Mouse (Mus musculus): ENCODE results near the gene Spen. TPM values are rescaled to one million over a fixed set of nuclear protein-coding genes. Genes with fewer than 3 reads are reported as not detected.

The Spen gene
- total and polyA plus RNA-seq, 2 experiments from 2014 or later: 13.0 to 17.4 TPM

DNA sequence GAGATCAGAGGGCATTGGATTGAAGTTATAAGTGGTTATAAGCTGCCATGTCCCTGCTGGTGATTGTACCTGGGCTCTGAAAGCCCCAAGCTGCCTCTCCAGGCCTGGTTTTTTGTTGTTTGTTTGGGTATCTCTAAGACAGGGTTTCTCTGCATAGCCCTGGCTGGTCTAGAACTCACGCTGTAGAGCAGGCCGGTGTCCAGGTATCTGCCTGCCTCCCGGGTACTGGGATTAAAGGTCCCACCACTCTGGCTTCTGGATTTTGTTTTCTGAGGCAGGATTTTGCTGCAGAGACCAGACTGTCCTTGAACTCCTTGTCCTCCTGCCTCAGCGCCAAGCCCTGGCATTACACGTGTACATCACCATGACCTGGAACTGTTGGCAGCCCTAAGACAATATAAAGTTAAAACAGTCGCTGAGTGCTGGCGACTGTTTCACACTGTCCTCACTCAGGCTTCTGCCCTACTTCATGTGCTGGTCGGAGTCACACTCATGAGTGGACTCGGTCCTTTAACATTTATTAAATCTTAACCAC is 86.4 kb downstream of the Spen start:
- Histone ChIP-seq H3K4me1 (ENCODE audit: insufficient read depth, low read length) (no peaks in the 10 kb centered on the region), H3K4me3 (ENCODE audit: low read length) (no peak overlapping the region), H3K27ac (no peak overlapping the region), H3K9ac (replicated peaks; ENCODE audit: low read length) (no peak overlapping the region), H3K36me3 (ENCODE audit: insufficient read depth, low read length) (peaks cover 19% of the 10 kb centered on the region), H3K4me2 (ENCODE audit: low read depth, low read length) (no peak overlapping the region), H3K27me3 (ENCODE audit: insufficient read depth, low read length) (no peaks in the 10 kb centered on the region), H3K9me3 (ENCODE audit: low read length) (no peaks in the 10 kb centered on the region)
- 91% methylated on average over 9 of the region's 9 CpGs for WGBS
- ATAC-seq (no peak), DNase-seq (ENCODE audit: low spot score) (no peak)
- no peak for TF ChIP-seq CTCF (IDR thresholded peaks at IDR 0.05; ENCODE audit: low read depth)

GRCm38 (mm10) chr4:141451251-141451650 is 87.1 kb downstream of the Spen start:
- Histone ChIP-seq H3K4me2 (ENCODE audit: low read depth, low read length) (no peak overlapping the region), H3K4me1 (ENCODE audit: insufficient read depth, low read length) (no peaks in the 10 kb centered on the region), H3K9ac (replicated peaks; ENCODE audit: low read length) (no peak overlapping the region), H3K27me3 (ENCODE audit: insufficient read depth, low read length) (no peaks in the 10 kb centered on the region), H3K27ac (no peak overlapping the region), H3K4me3 (ENCODE audit: low read length) (no peak overlapping the region), H3K36me3 (ENCODE audit: insufficient read depth, low read length) (peaks cover 19% of the 10 kb centered on the region), H3K9me3 (ENCODE audit: low read length) (no peaks in the 10 kb centered on the region)
- no peak for DNase-seq (ENCODE audit: low spot score)
- WGBS: 87% methylated on average over 2 of the region's 2 CpGs
- no peak for ATAC-seq
- TF ChIP-seq CTCF (IDR thresholded peaks at IDR 0.05; ENCODE audit: low read depth): no peak

DNA sequence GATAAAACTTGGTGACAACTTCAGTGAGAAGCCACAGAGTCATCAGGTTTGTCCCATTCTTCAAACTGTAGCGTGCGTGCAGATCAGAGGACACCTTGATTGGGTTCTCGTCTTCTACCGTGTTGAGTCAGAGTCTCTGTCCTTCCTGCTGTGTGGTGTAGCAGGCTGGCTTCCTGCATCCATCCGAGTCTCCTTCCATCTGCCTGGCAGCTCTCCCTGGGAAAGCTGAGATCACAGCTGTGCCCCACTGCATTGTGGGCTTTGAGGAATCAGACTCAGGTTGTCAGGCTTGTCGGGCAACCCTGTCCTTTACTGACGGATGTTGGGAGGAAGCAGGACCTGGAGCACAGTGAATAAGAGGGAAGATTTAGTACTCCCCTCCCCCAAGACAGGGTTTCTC is 92.2 kb downstream of the Spen start:
- 64% methylated on average over 7 of the region's 7 CpGs for WGBS
- TF ChIP-seq CTCF (IDR thresholded peaks at IDR 0.05; ENCODE audit: low read depth): no peak
- Histone ChIP-seq H3K27me3 (ENCODE audit: insufficient read depth, low read length) (no peaks in the 10 kb centered on the region), H3K9ac (replicated peaks; ENCODE audit: low read length) (no peak overlapping the region), H3K27ac (no peak overlapping the region), H3K36me3 (ENCODE audit: insufficient read depth, low read length) (peaks cover 15% of the 10 kb centered on the region), H3K4me2 (ENCODE audit: low read depth, low read length) (no peak overlapping the region), H3K4me3 (ENCODE audit: low read length) (no peak overlapping the region), H3K4me1 (ENCODE audit: insufficient read depth, low read length) (peaks cover 5% of the 10 kb centered on the region; the same call in 1 of the 2 replicates), H3K9me3 (ENCODE audit: low read length) (no peaks in the 10 kb centered on the region)
- ATAC-seq (no peak), DNase-seq (ENCODE audit: low spot score) (no peak)

GRCm38 (mm10) chr4:141445328-141445720 is 93.1 kb downstream of the Spen start:
- Histone ChIP-seq H3K4me2 (ENCODE audit: low read depth, low read length) (peak overlapping the region; percentile 84), H3K9ac (replicated peaks; ENCODE audit: low read length) (peak overlapping the region; percentile 97), H3K27me3 (ENCODE audit: insufficient read depth, low read length) (no peaks in the 10 kb centered on the region), H3K4me1 (ENCODE audit: insufficient read depth, low read length) (peaks cover 5% of the 10 kb centered on the region; the same call in 1 of the 2 replicates), H3K4me3 (ENCODE audit: low read length) (peak overlapping the region; percentile 100), H3K27ac (peak overlapping the region; percentile 82), H3K36me3 (ENCODE audit: insufficient read depth, low read length) (peaks cover 15% of the 10 kb centered on the region), H3K9me3 (ENCODE audit: low read length) (no peaks in the 10 kb centered on the region)
- WGBS: 15% methylated on average over 14 of the region's 14 CpGs
- ATAC-seq: no peak
- DNase-seq (ENCODE audit: low spot score): no peak
- no peak for TF ChIP-seq CTCF (IDR thresholded peaks at IDR 0.05; ENCODE audit: low read depth)

DNA sequence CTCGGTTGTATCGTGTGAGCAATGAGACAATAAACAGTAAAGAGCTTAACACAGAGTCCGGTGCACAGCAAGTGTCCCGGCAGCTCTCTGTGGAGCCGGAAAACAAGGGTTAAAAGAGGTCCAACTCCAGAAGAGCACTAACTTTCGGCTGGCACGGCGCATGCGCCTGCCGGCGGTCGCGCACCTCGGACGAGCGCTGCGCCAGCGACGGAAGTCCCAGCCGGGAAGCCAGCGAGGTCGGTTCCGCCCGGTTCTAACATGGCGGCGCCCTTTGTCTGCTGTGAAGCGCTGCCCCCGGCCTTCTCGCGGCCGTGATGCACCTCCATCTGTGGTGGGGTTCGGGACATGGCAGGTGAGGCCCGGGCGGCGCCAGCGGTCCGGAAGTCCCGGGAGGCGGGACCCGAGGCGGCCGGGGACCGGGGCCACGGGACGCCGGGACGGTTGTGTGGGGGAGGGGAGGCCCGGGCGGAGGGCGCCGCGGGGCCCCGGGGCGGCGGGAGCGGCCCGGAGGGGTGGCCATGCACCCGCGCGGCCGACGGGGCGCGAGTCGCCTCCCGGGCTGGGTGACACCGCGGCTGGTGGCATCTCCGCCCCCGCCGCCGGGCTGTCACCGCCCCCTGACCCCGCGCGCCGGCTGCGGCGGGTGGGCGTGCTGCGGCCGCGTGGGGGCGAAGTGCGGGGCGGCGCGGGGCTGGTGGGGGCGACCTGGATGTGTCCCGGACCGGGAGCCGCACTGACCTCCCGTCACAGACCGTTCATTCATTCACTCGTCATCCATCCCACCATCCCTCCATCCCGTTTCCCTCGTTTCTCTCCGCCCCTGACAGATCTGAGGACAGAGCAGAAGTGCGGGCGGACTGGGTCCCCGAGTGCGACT is 93.7 kb downstream of the Spen start, which contains the start of gene Zbtb17:
Gene Zbtb17 (plus strand): TSS at position 204 of the 877 bp plus-strand sequence.
- Histone ChIP-seq H3K27ac (peak within 1 kb of the TSS; percentile 82), H3K9me3 (ENCODE audit: low read length) (no peaks in the 10 kb centered on the region), H3K36me3 (ENCODE audit: insufficient read depth, low read length) (peaks cover 15% of the 10 kb centered on the region), H3K4me2 (ENCODE audit: low read depth, low read length) (peak within 1 kb of the TSS; percentile 84), H3K4me1 (ENCODE audit: insufficient read depth, low read length) (peaks cover 5% of the 10 kb centered on the region; the same call in 1 of the 2 replicates), H3K4me3 (ENCODE audit: low read length) (peak within 1 kb of the TSS; percentile 100), H3K9ac (replicated peaks; ENCODE audit: low read length) (peak within 1 kb of the TSS; percentile 97), H3K27me3 (ENCODE audit: insufficient read depth, low read length) (no peaks in the 10 kb centered on the region)
- no peak for TF ChIP-seq CTCF (IDR thresholded peaks at IDR 0.05; ENCODE audit: low read depth)
- DNase-seq (ENCODE audit: low spot score) (peak; percentile 96), ATAC-seq (peak; percentile 90)
- 1% methylated on average over 84 of the region's 102 CpGs for WGBS

DNA sequence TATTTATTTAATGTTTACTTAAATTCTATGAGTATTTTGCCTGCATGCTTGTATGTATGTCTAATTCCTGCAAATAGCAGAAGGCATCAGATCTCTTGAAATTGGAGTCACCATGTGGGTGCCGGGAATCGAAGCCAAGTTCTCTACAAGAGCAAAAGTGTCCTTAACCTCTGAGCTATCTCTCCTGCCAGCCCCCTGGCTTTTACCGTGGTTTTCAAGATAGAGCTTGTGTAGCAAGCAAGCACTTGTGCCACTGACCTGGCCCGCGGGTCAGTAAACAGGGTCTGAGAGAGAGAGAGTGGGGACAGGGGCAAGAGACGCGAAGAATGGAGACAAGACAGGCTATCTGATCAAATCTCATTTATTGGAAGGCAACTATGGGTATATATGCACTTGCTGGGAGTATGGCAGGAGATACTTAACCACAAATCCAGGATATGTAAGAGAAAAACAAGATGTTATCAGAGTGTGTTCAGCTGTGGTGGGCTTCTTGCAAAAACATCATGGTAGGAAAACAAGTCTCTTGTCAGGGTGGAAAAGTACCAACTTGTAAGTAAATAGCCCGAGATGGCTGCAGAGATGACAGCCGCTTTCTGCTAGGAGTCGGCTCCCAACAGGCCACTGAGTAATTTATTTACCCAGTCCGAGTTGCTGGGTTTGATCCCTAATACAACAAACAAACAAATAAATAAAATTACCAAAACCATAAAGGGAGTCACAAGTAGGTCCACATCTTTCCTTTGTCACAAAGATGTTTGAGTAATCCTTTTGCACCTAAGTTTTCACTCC is 94.6 kb downstream of the Spen start:
- Histone ChIP-seq H3K36me3 (ENCODE audit: insufficient read depth, low read length) (peaks cover 6% of the 10 kb centered on the region; the same call in 1 of the 2 replicates), H3K9ac (replicated peaks; ENCODE audit: low read length) (peak overlapping the region; percentile 97; the same call in 1 of the 2 replicates), H3K27ac (no peak overlapping the region), H3K4me1 (ENCODE audit: insufficient read depth, low read length) (peaks cover 5% of the 10 kb centered on the region; the same call in 1 of the 2 replicates), H3K9me3 (ENCODE audit: low read length) (no peaks in the 10 kb centered on the region), H3K4me2 (ENCODE audit: low read depth, low read length) (peak overlapping the region; percentile 84), H3K4me3 (ENCODE audit: low read length) (peak overlapping the region; percentile 100), H3K27me3 (ENCODE audit: insufficient read depth, low read length) (no peaks in the 10 kb centered on the region)
- TF ChIP-seq CTCF (IDR thresholded peaks at IDR 0.05; ENCODE audit: low read depth): no peak
- DNase-seq (ENCODE audit: low spot score) (no peak), ATAC-seq (no peak)
- whole genome bisulfite sequencing: 52% methylated on average over 11 of the region's 11 CpGs

All from hindbrain, postnatal 0 days (tissue).